Mouse (Mus musculus) kidney, embryonic 16.5 days (tissue): ENCODE measurements around the gene Psd4. TPM values are rescaled to one million over a fixed set of nuclear protein-coding genes. Genes with fewer than 3 reads are reported as not detected.

Experiments
- ATAC-seq: fragments of 200-750 bp; cut with Nextera tagmentation; 2 replicates; pipeline ENCODE4 v1.8.0; 2017; ENCODE audit warnings: moderate TSS enrichment; ENCODE audit not compliant: low FRiP score, low TSS enrichment
- H3K27ac ChIP-seq: fragments of 300-500 bp; sonication (generic); 2 replicates; pipeline ENCODE4 v1.5.1; 2014; ENCODE audit warnings: low read length
- H3K27me3 ChIP-seq: fragments of 300-500 bp; sonication (generic); 2 replicates; pipeline ENCODE4 v1.6.1; 2014; ENCODE audit warnings: low read length, control low read depth, mixed read lengths; ENCODE audit not compliant: insufficient read depth
- H3K36me3 ChIP-seq: fragments of 300-500 bp; sonication (generic); 2 replicates; pipeline ENCODE4 v1.6.1; 2014; ENCODE audit warnings: low read length, control low read depth, mixed read lengths; ENCODE audit not compliant: insufficient read depth
- H3K4me1 ChIP-seq: fragments of 300-500 bp; sonication (generic); 2 replicates; pipeline ENCODE4 v1.6.1; 2014; ENCODE audit warnings: low read length, control low read depth, mixed read lengths; ENCODE audit not compliant: insufficient read depth
- H3K4me2 ChIP-seq: fragments of 300-500 bp; sonication (generic); replicated peaks from 2 replicates; pipeline ENCODE4 v1.6.1; 2014; ENCODE audit warnings: low read depth, low read length
- H3K4me3 ChIP-seq: fragments of 300-500 bp; sonication (generic); 2 replicates; pipeline ENCODE4 v1.5.1; 2014; ENCODE audit warnings: mild to moderate bottlenecking, low read length
- H3K9ac ChIP-seq: fragments of 300-500 bp; sonication (generic); replicated peaks from 2 replicates; pipeline ENCODE4 v1.6.1; 2014; ENCODE audit warnings: low read length
- H3K9me3 ChIP-seq: fragments of 300-500 bp; sonication (generic); 2 replicates; pipeline ENCODE4 v1.6.1; 2016; ENCODE audit warnings: low read length, control low read depth
- WGBS: fragments of 180-500 bp; shearing (Covaris S2); extraction: QIAGEN DNeasy Blood & Tissue Kit; methylation state at CpG from one replicate; pipeline ENCODE4 v1.1.7; 2014; 5-methylcytosine and 5-hydroxymethylcytosine counted together
- polyA plus RNA-seq: library from polyadenylated mRNA; unstranded; fragments of >200 nt; fragmentation: Nextera tagmentation; extraction: Ambion mirVana; gene quantifications from 2 replicates; pipeline ENCODE4 v1.2.1, GENCODE M21; 2015

Psd4 gene
- polyA plus RNA-seq, 1 experiment from 2014 or later, result 3.1 TPM

- Histone ChIP-seq H3K9me3 (no peaks in the 10 kb centered on the region), H3K9ac (no peak overlapping the region), H3K36me3 (no peaks in the 10 kb centered on the region), H3K4me2 (no peak overlapping the region), H3K4me3 (no peak overlapping the region), H3K4me1 (no peaks in the 10 kb centered on the region), H3K27me3 (no peaks in the 10 kb centered on the region), H3K27ac (no peak overlapping the region)
- no peak for ATAC-seq
These were observed 17.0 kb downstream of the Psd4 start for GRCm38 (mm10) chr2:24384393-24384792.

DNA sequence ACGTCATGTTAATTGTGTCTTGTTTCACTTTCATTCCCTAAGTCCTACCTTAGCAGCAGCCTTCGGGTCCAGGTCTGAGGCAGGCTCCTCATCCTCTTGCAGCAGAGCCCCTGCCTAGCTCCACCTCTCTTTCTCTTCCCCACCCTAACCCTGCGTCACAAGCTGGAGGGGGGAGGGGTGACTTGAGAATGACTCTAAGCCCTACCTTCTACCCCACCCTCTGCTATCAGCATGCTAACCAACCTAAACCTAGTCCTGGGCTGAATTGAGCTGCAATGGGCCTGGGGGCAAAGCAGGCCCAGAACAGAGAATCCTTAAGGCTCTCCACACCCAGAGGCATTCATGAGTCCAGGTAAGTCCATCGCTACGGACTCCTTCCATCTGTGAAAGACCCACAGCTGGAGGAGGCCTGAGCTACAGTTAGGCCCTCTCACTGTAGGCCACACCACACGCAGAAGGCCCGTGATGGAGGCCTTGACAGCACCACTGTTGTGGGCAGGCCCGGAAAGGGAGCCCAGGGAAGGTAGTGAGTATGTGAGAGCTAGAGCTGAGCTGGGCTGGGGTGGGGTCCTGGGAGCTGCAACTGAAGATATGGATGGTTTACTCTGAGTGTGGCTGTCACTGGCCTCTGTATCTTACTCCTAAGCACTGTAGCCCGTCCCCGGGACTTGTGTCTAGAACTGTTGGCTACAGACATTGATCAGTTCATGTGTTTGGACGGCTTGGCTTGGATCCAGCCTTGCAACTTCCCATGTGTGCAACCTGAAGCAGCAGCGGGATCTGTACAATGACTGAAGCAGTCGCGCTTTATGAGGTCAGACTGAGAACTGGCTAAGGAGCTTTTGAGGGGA is 18.0 kb downstream of the Psd4 start:
- Histone ChIP-seq H3K4me3 (no peak overlapping the region), H3K27me3 (no peaks in the 10 kb centered on the region), H3K27ac (no peak overlapping the region), H3K9ac (no peak overlapping the region), H3K4me2 (no peak overlapping the region), H3K9me3 (no peaks in the 10 kb centered on the region), H3K4me1 (no peaks in the 10 kb centered on the region), H3K36me3 (no peaks in the 10 kb centered on the region)
- WGBS, result 79% methylated on average over 14 of the region's 14 CpGs
- ATAC-seq, result no peak

- H3K9ac ChIP-seq, result no peak overlapping the region
- no peaks in the 10 kb centered on the region for H3K27me3 ChIP-seq
- H3K36me3 ChIP-seq, result no peaks in the 10 kb centered on the region
- H3K4me1 ChIP-seq, result no peaks in the 10 kb centered on the region
- no peak overlapping the region for H3K4me2 ChIP-seq
- no peak for ATAC-seq
- no peaks in the 10 kb centered on the region for H3K9me3 ChIP-seq
- no peak overlapping the region for H3K27ac ChIP-seq
- WGBS, result 91% methylated on average over 21 of the region's 21 CpGs
- no peak overlapping the region for H3K4me3 ChIP-seq
These were observed 19.0 kb downstream of the Psd4 start for GRCm38 (mm10) chr2:24386158-24386963.

GRCm38 (mm10) chr2:24386964-24387320 is 19.6 kb downstream of the Psd4 start:
- H3K27ac ChIP-seq, result no peak overlapping the region
- 80% methylated on average over 2 of the region's 2 CpGs for WGBS
- no peaks in the 10 kb centered on the region for H3K4me1 ChIP-seq
- no peaks in the 10 kb centered on the region for H3K27me3 ChIP-seq
- ATAC-seq, result no peak
- H3K9me3 ChIP-seq, result no peaks in the 10 kb centered on the region
- no peak overlapping the region for H3K9ac ChIP-seq
- H3K36me3 ChIP-seq, result no peaks in the 10 kb centered on the region
- no peak overlapping the region for H3K4me3 ChIP-seq
- no peak overlapping the region for H3K4me2 ChIP-seq

- 80% methylated on average over 4 of the region's 4 CpGs for WGBS
- Histone ChIP-seq H3K9me3 (no peaks in the 10 kb centered on the region), H3K4me1 (no peaks in the 10 kb centered on the region), H3K9ac (no peak overlapping the region), H3K4me3 (no peak overlapping the region), H3K27me3 (no peaks in the 10 kb centered on the region), H3K36me3 (no peaks in the 10 kb centered on the region), H3K4me2 (no peak overlapping the region), H3K27ac (no peak overlapping the region)
- ATAC-seq, result no peak
These were observed 20.2 kb downstream of the Psd4 start for GRCm38 (mm10) chr2:24387361-24388283.

GRCm38 (mm10) chr2:24393251-24393650 is 25.9 kb downstream of the Psd4 start:
- H3K4me1 ChIP-seq, result no peaks in the 10 kb centered on the region
- 85% methylated on average over 2 of the region's 2 CpGs for WGBS
- no peak overlapping the region for H3K9ac ChIP-seq
- no peaks in the 10 kb centered on the region for H3K9me3 ChIP-seq
- no peaks in the 10 kb centered on the region for H3K27me3 ChIP-seq
- H3K4me3 ChIP-seq, result no peak overlapping the region
- H3K27ac ChIP-seq, result no peak overlapping the region
- H3K36me3 ChIP-seq, result no peaks in the 10 kb centered on the region
- H3K4me2 ChIP-seq, result no peak overlapping the region
- ATAC-seq, result no peak

GRCm38 (mm10) chr2:24397115-24397514 is 29.7 kb downstream of the Psd4 start:
- no peak overlapping the region for H3K9ac ChIP-seq
- H3K36me3 ChIP-seq, result no peaks in the 10 kb centered on the region
- H3K27me3 ChIP-seq, result no peaks in the 10 kb centered on the region
- H3K4me2 ChIP-seq, result no peak overlapping the region
- H3K27ac ChIP-seq, result no peak overlapping the region
- no peak overlapping the region for H3K4me3 ChIP-seq
- H3K9me3 ChIP-seq, result no peaks in the 10 kb centered on the region
- 21% methylated on average over 2 of the region's 2 CpGs for WGBS
- ATAC-seq, result no peak
- H3K4me1 ChIP-seq, result no peaks in the 10 kb centered on the region

DNA sequence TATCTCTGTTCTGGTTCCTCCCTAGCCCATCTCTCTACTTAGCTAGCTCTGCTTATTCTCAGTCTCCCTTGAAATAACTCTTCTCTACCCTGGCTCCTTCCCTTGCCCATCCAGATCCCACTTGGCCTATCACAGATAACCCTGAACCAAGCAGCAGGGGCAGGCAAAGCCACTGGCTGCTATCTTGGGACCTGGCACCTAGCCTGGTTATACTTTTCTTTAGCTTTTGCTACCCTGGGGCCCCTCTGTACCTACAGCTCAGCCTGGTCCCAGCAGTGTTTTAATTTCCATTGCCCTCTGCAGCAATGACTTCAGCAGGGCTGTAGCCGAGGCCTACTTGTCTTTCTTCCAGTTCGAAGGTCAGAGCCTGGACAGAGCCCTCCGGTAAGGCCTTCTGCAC is 33.3 kb downstream of the Psd4 start:
- Histone ChIP-seq H3K4me3 (no peak overlapping the region), H3K9me3 (no peaks in the 10 kb centered on the region), H3K27me3 (no peaks in the 10 kb centered on the region), H3K27ac (no peak overlapping the region), H3K4me2 (no peak overlapping the region), H3K36me3 (no peaks in the 10 kb centered on the region), H3K4me1 (peaks cover 8% of the 10 kb centered on the region; the same call in 1 of the 2 replicates), H3K9ac (no peak overlapping the region)
- 78% methylated on average over 3 of the region's 3 CpGs for WGBS
- ATAC-seq, result no peak

GRCm38 (mm10) chr2:24405345-24406012 is 38.1 kb downstream of the Psd4 start:
- peak; percentile 54; the same call in 1 of the 2 replicates for ATAC-seq
- H3K36me3 ChIP-seq, result no peaks in the 10 kb centered on the region
- no peak overlapping the region for H3K27ac ChIP-seq
- peak overlapping the region; percentile 32 for H3K4me3 ChIP-seq
- 7% methylated on average over 23 of the region's 23 CpGs for WGBS
- H3K9me3 ChIP-seq, result no peaks in the 10 kb centered on the region
- peak overlapping the region; percentile 54 for H3K4me2 ChIP-seq
- no peaks in the 10 kb centered on the region for H3K27me3 ChIP-seq
- peak overlapping the region; percentile 48 for H3K9ac ChIP-seq
- peaks cover 30% of the 10 kb centered on the region for H3K4me1 ChIP-seq
